In the genomic region with DNA sequence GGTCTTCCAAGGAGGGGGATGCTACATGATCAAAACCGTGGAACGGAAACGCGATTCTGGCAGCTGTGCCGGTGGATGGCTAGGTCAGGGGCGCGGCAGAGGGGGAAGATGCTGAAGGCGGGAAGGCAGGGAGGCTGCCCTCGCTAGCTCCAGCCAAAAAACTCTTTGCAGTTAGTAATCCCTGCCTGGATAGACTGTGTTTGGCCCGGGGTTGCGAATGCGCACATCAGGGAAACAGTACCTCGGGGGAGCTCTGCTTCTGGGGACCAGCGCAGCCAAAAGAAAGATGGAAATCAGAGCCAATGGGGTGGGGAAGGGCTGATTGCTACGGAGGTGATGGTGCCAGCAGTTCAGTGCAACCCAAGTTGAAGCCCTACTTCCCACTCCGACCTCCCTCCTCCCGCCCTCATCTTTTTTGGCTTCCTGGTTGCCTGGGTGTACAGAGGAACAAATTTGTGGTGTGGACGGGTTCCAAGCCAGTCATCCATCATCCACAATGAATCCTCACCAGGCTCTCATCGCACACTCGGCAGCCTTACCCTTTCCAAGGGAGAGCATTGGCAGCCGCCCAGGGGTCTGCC, we compare ENCODE assay signal across 7 mouse cellular contexts. TPM values are rescaled to one million over a fixed set of nuclear protein-coding genes. Genes with fewer than 3 reads are reported as not detected.
DNase-seq lines count a peak whose midpoint lies in the region; ATAC-seq lines count a peak whose summit lies in the region.

No protein-coding gene starts in this region.

- peak; percentile 39; the same call in 1 of the 2 replicates for ATAC-seq in intestine, embryonic 15.5 days
- ATAC-seq in neural tube, embryonic 12.5 days (ENCODE audit: low FRiP score, low read depth), result peak; percentile 46

- no peak overlapping the region for H3K9ac ChIP-seq in intestine, embryonic 15.5 days
- H3K9ac ChIP-seq in neural tube, embryonic 12.5 days, result no peak overlapping the region

- peak; percentile 82 for DNase-seq in adrenal gland, postnatal 10 days
- peak; percentile 23 for DNase-seq in embryo, embryonic 10.5 days (ENCODE audit: low spot score)
- peak; percentile 46 to 70 for DNase-seq in gastrocnemius, postnatal 4 days (ENCODE audit: low spot score in 2 of 2)
- peak; percentile 88 for DNase-seq in left cerebral cortex, postnatal 4 days
- no peak for DNase-seq in spleen, postnatal 4 days (ENCODE audit: low spot score in 2 of 2)

- peak overlapping the region; percentile 15 for H3K4me3 ChIP-seq in intestine, embryonic 15.5 days (replicated peaks)
- H3K4me3 ChIP-seq in neural tube, embryonic 12.5 days, result peak overlapping the region; percentile 20

- H3K4me1 ChIP-seq in intestine, embryonic 15.5 days (replicated peaks), result peaks cover 7% of the 10 kb centered on the region
- peaks cover 14% of the 10 kb centered on the region for H3K4me1 ChIP-seq in neural tube, embryonic 12.5 days

- H3K36me3 ChIP-seq in intestine, embryonic 15.5 days, result no peaks in the 10 kb centered on the region
- H3K36me3 ChIP-seq in neural tube, embryonic 12.5 days, result no peaks in the 10 kb centered on the region

- peaks cover 35% of the 10 kb centered on the region for H3K27me3 ChIP-seq in intestine, embryonic 15.5 days (replicated peaks)
- H3K27me3 ChIP-seq in neural tube, embryonic 12.5 days (replicated peaks), result peaks cover 31% of the 10 kb centered on the region

- 2% methylated on average over 21 of the region's 21 CpGs for WGBS in intestine, embryonic 15.5 days
- WGBS in neural tube, embryonic 12.5 days, result 1% methylated on average over 21 of the region's 21 CpGs

- H3K9me3 ChIP-seq in intestine, embryonic 15.5 days, result no peaks in the 10 kb centered on the region
- no peaks in the 10 kb centered on the region for H3K9me3 ChIP-seq in neural tube, embryonic 12.5 days

- peak overlapping the region; percentile 49 for H3K4me2 ChIP-seq in intestine, embryonic 15.5 days (replicated peaks)
- peak overlapping the region; percentile 61 for H3K4me2 ChIP-seq in neural tube, embryonic 12.5 days (replicated peaks)

- no peak overlapping the region for H3K27ac ChIP-seq in intestine, embryonic 15.5 days
- H3K27ac ChIP-seq in neural tube, embryonic 12.5 days, result no peak overlapping the region

- intact Hi-C loops in left cerebral cortex, postnatal 4 days (cut with DNase I), result no loop called here

RNA-seq across cellular contexts. Expression of a gene that starts 28.4 kb away (rescaled TPM):
- under 1 TPM; 0.15 to 0.21 TPM for total RNA-seq in adrenal gland, postnatal 10 days (2021)
- 1 to 10 TPM; 1.8 to 2.7 TPM for total RNA-seq in gastrocnemius, postnatal 4 days (2021)
- polyA plus RNA-seq in intestine, embryonic 15.5 days (2015; fragmentation: Nextera tagmentation; extraction: Ambion mirVana), result 0.42 and 0.44 TPM in 2 replicates
- under 1 TPM; 0.22 to 0.30 TPM for total RNA-seq in left cerebral cortex, postnatal 4 days (2021)
- 2.1 and 2.3 TPM in 2 replicates for polyA plus RNA-seq in neural tube, embryonic 12.5 days (2016; fragmentation: Nextera tagmentation; extraction: Ambion mirVana)

Comparison
In these comparisons a context has a peak if more than half of its experiments do, and no peak if none do; other contexts are left out.
1. DNase-seq: peak in adrenal gland, postnatal 10 days (single experiment), embryo, embryonic 10.5 days (single experiment), gastrocnemius, postnatal 4 days (2 of 2) and left cerebral cortex, postnatal 4 days (single experiment); none in spleen, postnatal 4 days (0 of 2).